Mouse (Mus musculus) lung, postnatal 0 days (tissue): ENCODE results near the gene Ssbp4.

Experiments
- CTCF ChIP-seq: IDR thresholded peaks from 2 replicates; pipeline ENCODE4 v1.5.1; 2016; ENCODE audit warnings: antibody characterized with exemption, mild to moderate bottlenecking
- EP300 ChIP-seq: IDR thresholded peaks from 2 replicates; pipeline ENCODE4 v1.6.1; 2016; ENCODE audit warnings: antibody characterized with exemption, mild to moderate bottlenecking, control low read depth

DNA sequence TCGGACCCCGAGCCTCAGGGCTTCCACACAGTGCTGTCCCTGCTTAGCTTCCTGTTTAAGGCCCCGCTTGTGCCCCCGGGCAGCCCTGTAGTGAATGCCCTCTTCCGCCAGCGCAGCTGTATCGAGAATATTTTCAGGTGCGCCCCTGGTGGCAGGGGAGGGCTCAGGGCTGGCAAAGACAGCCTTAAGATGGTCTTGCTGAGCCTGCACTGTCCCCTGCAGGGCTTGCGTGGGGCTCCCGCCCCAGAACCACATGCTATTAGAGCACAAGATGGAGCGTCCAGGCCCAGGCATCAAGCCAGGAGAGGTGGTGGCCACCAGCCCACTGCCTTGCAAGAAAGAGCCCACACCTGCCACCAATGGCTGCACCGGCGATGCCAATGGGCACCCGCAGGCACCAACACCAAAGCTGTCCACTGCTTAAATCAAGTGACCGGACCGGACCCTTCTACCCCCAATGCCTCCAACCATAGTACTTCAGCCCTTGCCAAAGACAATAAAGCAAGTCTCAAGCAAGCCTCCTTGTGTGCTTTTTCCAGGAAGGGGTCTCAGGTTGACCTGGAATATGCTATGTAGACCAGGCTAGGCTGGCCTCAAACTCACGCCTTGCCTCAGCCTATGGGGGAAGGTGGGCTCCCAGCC, 11.8 kb downstream of the Ssbp4 start:
- TF ChIP-seq CTCF (peak; percentile 34), EP300 (no peak)
